Comparison of ENCODE assay signal across 27 mouse cellular contexts in the genomic region with DNA sequence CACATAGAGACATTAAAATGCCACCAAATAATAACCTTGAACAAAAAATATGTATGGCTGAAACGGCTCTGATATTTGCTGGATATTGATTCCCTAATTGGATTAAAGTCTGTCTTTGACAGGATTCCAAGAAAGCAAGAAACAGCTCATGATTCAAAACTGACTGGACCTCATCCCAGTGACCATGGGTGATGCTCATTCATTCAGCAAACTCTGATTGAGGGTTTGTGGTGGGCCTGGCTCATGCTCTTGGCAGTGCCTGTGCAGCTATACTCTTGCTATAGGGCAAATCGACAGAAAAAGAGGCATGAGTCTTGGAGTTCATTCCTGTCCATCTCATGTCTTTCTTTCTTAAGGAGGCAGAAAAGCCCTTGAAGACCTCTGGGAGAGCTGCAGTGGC.
"Had no signal": no experiment of that assay in that cellular context is flagged by ENCODE, and none has a peak within 500 bp of the region (broad histone marks: within the 10 kb centered on the region; RNA-seq: fewer than 3 reads in every experiment).

No protein-coding gene starts in this region.

- H3K4me2 ChIP-seq: kidney, embryonic 15.5 days; limb, embryonic 13.5 days; liver, embryonic 12.5 days; liver, embryonic 15.5 days; lung, embryonic 15.5 days; midbrain, embryonic 11.5 days; neural tube, embryonic 12.5 days; neural tube, embryonic 15.5 days had no signal

- H3K9ac ChIP-seq: kidney, embryonic 15.5 days; limb, embryonic 13.5 days; liver, embryonic 12.5 days; liver, embryonic 15.5 days; lung, embryonic 15.5 days; neural tube, embryonic 12.5 days; neural tube, embryonic 15.5 days had no signal

- H3K27ac ChIP-seq: kidney, embryonic 15.5 days; left cerebral cortex, adult 2 months; limb, embryonic 10.5 days; limb, embryonic 13.5 days; liver, embryonic 12.5 days; liver, embryonic 15.5 days; lung, embryonic 15.5 days; neural tube, embryonic 12.5 days; neural tube, embryonic 15.5 days; stomach, postnatal 0 days had no signal

- H3K27me3 ChIP-seq: liver, embryonic 15.5 days; lung, embryonic 15.5 days; megakaryocyte, embryonic 14.5 days; neural tube, embryonic 12.5 days; neural tube, embryonic 15.5 days had no signal

- DNase-seq: kidney, adult 2 months; kidney, postnatal 14 days; kidney, postnatal 4 days; layer of hippocampus, adult 9-11 months; liver; lung, adult 18-20 months; lung, postnatal 10 days; lung, postnatal 36 days; midbrain, embryonic 14.5 days; right cerebral cortex, adult 18-20 months; right cerebral cortex, postnatal 14 days; right cerebral cortex, postnatal 4 days; thymus, adult 2 months; thymus, postnatal 14 days; thymus, postnatal 4 days had no signal

- H3K4me3 ChIP-seq: kidney, embryonic 15.5 days; left cerebral cortex, adult 2 months; limb, embryonic 10.5 days; limb, embryonic 13.5 days; liver, embryonic 12.5 days; liver, embryonic 15.5 days; lung, embryonic 15.5 days; megakaryocyte, embryonic 14.5 days; neural tube, embryonic 12.5 days; neural tube, embryonic 15.5 days had no signal

- H3K4me1 ChIP-seq: limb, embryonic 13.5 days; liver, embryonic 12.5 days; liver, embryonic 15.5 days; lung, embryonic 15.5 days had no signal

- H3K9me3 ChIP-seq: kidney, embryonic 15.5 days; limb, embryonic 10.5 days; limb, embryonic 13.5 days; liver, embryonic 12.5 days; liver, embryonic 15.5 days; lung, embryonic 15.5 days; megakaryocyte, embryonic 14.5 days; neural tube, embryonic 12.5 days; neural tube, embryonic 15.5 days had no signal

- ATAC-seq: liver, embryonic 12.5 days had no signal

- H3K36me3 ChIP-seq: kidney, embryonic 15.5 days; limb, embryonic 10.5 days; limb, embryonic 13.5 days; liver, embryonic 12.5 days; liver, embryonic 15.5 days; lung, embryonic 15.5 days; neural tube, embryonic 12.5 days; neural tube, embryonic 15.5 days had no signal
